Mouse (Mus musculus) c-Kit-positive CD71-positive TER-119-negative erythroid progenitor cells, embryonic 14.5 days (primary cell): Measurements from ENCODE around the gene Trim80.
A peak's percentile ranks its signal among the peaks of the same experiment; 100 is the strongest.

Experiments used
- DNase-seq: peaks from one replicate; pipeline ENCODE4 v3.0.0-alpha.2; 2013; ENCODE audit warnings: low read depth

Gene Trim80

DNA sequence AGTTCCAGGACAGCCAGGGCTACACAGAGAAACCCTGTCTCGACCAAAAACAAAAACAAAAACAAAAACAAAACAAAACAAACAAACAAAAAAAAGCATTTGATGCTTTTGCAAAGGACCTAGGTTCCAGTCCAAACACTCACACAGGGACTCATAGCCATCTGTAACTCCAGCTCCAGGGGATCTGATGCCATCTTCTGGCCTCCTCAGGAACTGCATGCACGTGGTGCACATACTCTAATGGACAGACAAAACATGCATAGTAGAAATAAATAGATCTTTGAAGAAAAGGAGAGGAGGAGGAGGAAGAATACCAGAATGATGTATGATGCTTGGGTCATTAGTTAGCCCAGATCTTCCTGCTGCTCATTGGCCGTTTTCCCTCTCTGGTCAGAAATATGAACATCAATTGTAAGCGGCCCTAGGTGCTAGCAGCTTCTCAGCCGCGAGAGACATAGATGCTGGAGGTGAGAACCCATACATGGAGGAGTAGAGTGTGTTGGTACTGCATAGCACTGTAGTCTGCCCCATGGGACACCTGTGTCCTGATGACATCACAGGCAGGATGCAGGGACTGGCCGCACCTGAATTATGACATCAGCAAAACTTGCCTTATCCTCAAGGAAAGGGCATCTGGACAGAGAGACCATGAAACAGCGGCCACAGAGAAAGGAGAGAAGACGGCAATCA, at the start of gene Trim80:
Gene Trim80, plus strand, starts transcription at position 640 of the 690 bp plus-strand sequence.
- no peak for DNase-seq

DNA sequence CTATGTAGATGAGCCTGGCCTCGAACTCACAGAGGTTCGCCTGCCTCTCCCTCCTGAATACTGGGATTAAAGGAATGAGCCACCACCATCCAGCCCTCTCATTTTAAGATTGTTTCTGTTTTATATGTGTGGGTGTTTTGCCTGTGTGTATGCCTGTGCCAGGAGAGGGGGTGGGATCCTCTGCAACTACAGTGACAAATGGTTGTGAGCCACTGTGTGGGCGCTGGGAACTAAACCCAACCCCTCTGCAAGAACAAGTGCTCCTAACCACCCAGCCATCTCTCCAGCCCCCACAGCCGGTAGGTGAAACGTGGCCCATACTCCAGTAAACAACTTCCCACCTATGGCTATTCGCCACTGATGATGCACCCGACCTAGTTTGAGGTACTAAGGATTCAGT, 49.0 kb upstream of the Trim80 start:
- DNase-seq: no peak

DNA sequence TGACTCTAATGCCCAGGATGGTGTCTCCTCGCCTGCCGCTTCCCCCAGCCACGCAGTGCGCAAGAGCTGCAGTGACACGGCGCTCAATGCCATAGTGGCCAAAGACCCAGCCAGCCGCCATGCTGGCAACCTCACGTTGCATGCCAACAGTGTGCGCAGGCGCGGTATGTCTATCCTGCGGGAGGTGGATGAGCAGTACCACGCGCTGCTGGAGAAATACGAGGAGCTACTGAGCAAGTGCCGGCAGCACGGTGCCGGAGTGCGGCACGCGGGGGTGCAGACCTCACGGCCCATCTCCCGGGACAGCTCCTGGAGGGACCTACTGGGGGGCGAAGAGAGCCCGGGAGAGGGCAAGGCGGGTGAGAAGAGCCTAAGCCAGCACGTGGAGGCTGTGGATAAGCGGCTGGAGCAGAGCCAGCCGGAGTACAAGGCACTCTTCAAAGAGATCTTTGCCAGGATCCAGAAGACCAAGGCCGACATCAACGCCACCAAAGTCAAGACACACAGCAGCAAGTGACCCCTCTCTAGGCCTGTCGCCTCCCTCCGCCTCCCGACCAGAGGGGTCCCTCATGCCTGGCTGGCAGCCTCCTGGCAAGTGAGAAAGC, 46.5 kb upstream of the Trim80 start:
- no peak for DNase-seq

DNA sequence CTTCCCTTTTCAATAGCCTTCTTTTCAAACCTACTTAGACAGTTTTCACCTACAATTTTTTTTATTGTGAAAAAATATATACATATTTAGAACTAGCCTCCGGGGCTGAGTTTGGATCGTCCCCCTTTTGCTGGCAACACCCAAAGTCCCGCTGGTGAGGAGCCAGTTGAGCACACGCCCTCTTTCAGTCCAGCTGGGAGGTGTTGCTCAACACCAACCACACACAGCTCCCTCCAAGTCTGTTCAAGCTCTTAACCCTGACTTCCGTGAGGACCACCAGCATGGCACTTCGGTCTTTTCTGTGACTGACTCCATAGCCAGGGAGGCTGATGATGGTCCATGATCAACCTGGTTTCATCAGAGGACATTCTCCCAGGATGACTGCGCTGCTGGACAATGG, 42.3 kb upstream of the Trim80 start:
- DNase-seq: no peak

DNA sequence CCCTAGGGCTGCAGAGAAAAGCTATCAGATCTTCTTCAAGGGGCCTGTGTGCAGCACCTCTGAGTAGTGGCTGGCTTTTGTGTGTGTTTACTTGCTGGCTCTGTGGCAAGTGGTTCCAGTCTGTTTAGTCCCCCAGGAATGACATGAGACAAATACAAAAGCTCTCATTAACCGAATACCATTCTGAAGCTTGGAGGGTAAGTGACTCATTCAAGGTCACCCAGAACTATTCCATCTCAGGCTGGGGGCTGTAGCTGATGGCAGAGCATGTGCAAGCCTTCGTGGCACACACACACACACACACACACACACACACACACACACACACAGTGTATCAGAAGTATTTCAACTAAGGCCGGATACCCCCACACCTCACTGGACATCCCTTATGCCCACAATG, 40.2 kb upstream of the Trim80 start:
- DNase-seq: no peak

DNA sequence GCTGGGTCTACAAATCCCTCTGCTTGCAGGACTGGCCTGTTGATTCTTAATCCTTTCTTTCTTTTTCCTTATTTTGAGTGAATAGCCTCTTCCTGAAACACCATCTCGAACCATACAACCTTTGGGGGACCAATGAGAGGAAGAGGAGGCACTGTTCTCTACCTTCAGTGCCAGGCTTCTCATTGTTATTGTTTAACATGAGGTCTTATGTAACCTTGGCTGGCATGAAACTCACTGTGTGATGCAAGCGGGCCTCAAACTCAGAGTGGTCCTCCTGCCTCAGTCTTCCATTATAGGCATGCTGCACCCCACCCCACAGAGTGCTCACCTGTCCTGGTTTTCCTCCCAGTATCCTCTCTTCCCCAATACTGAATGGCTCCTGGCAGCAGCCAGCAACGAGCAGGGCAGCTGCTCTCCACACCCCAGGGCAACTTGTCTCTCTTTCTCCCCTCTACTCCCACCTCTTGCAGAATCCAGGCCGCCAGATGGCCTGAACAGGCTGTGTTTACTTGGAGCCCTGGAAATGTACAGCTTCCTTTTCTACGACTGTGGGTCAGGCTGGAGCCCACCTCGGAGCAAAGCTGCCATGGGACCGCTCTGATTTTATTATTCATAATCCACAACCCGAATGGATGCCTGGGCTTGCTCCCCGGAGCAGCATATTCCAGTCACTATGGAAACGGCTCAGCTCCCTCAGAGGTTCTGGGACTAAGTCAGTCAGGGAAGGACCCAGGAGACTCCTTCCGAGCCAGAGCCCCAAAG, 39.5 kb upstream of the Trim80 start:
- DNase-seq: no peak

DNA sequence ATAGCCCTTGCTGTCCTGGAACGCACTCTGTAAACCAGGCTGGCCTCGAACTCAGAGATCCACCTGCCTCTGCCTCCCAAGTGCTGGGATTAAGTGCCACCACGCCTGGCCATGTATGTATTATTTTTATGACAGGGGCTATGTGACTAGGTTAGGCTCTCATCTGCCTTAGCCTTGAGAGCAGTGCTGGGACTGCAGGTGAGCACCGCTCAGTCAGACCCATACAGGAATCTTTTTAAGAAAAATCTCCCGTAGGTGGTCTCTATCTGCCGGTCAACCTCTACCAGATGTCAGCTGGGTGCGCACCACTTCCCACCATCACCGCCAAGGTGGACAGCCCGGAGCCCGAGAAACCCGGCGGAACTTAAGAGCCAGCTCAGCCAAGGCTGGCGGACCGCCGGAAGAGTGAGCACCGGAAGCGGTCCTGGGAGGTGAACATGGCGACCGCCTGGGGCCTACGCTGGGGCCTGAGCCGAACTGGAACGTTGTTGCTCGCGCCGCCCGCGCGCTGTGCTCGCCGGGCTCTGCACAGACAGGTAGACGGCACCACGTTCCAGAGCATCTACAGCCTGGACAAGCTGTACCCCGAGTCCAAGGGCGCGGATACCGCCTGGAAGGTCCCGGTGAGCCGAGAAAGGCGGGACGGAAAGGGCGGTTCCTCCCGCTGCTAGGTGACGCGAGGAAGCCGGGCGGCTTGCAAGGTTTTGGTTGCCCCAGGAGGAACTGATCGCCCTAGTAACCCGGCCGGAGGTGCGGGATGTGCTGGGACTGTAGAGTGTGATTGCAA, 36.8 kb upstream of the Trim80 start, which contains the start of gene Mrpl58:
Gene Mrpl58, plus strand, starts transcription at position 415 of the 787 bp plus-strand sequence.
- peak; percentile 74 for DNase-seq

DNA sequence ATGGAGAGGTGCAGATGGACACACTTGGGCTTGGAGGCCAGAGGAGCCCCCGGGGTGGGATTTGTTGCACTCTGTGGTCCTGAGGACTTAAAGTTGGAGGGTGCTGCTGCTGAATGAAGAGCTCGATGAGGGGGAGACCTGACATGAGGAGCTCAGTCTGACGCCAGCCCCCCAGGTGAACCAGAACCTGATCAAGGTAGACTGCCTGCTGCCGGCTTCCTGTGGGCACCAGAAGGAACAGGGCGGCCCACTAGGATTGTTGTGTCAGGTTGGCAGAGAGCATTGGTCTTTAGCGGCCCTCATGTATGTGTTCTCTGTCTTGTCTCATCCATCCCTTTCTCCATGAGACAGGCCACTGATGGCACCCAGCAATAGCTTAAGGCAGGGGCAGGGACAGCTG, 34.6 kb upstream of the Trim80 start:
- no peak for DNase-seq

DNA sequence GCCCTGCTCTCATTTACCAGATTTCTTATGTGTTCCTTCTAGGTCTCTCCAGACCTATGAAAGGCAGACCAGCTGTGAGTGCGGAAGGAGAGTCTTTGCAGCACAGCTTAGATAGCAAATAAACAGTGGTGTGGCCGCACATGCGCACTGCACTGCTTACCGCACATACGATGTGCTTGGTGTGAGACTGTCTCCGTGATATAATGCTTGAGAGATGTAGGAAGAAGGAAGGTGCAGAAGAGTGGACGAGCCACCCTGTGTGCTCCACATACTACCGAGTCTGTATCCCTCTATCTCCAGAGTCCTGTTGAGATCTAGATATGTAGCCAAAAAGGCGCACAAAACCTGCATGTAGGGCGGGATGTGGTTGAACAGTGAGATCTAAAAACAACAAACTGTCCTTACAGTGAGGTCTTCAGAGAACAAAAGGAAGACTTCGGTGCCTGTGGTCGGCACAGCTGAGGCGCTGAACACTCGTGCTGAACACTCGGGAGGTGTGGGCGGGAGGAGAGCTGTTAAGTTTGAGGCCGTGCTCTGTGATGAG, 33.4 kb upstream of the Trim80 start:
- no peak for DNase-seq

DNA sequence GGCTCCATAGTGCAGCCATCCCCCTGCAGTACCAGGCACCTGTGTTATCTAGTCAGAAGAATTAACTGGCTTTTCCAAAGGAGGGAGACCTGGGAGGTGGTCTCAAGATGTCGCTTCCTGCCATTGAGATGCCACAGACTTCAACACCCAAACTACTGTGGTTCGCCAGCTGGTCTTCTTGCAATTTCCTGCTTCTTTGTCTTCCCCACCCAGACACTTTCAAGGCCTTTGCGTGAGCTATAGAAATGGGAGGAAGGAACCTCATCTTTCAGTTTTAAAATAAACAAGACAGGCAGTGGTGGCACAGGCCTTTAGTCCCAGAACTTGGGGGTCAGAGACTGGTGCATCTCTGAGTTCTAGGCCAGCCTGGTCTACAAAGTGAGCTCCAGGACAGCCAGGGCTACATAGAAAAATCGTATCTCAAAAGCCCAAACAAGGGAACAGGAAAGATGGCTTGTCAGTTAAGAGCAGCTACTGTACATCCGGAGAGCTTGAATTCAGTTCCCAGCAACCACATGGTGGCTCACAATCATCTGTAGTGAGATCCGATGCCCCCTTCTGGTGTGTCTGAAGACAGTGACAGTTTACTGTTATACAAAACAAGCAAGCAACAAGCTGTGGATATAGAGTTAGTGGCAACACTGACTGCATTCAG, 32.0 kb upstream of the Trim80 start:
- DNase-seq: no peak

DNA sequence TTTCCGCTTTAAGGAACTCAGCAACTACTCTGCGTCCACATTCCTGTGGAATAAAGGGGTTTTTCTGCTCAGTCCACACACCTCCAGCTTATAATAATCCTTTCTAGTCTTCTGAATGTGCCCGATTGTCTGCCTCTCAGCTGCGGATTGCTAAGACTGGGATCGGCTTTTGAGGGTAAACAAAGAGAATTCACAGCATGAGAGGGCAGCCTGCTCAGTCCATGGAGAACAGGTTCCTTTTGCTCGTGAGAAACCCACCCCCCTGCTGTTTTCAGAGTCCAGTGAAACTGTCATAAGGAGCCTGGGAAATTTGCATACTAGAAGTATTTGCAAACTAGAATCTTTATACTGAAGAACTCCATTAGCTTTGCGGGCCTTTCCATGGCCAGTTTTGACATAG, 30.8 kb upstream of the Trim80 start:
- DNase-seq: no peak

DNA sequence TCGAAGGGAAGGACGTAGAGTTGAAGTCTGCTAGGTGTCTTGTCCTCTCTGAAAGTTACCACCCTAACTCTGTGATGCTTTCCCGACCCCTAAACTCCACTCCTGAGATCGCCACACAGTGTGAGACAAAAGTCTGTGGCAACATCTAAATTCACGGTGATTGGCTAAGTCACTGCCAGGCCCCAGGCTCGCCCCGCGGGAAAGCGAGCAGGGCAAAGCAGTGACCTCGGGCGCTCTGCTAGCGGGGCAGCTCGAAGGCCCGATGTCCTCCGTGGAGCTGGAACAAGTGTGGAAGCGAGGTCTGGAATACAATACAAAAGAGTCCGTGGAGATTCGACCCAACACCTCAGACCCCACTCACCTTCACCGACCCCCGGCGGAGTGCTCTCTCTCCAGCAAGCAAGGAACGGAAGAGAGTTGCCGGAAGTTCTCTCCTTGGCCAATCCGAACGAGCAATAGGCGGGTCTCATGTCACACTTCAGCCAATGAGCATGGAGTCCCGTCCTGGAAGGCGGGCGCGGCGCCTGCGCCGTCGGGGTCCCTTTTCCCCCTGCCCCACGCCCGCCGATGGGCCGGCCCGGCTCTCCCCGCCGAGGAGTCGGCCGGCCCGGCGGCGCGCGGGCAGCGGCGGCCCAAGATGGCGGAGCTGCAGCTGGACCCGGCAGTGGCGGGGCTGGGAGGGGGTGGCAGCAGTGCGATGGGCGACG, 20.7 kb upstream of the Trim80 start, which contains the start of the genes Atp5h and Kctd2:
Gene Atp5h, minus strand, starts transcription at position 432 of the 707 bp plus-strand sequence.
Gene Kctd2, plus strand, starts transcription at position 598 of the 707 bp plus-strand sequence.
- peak; percentile 93 for DNase-seq

DNA sequence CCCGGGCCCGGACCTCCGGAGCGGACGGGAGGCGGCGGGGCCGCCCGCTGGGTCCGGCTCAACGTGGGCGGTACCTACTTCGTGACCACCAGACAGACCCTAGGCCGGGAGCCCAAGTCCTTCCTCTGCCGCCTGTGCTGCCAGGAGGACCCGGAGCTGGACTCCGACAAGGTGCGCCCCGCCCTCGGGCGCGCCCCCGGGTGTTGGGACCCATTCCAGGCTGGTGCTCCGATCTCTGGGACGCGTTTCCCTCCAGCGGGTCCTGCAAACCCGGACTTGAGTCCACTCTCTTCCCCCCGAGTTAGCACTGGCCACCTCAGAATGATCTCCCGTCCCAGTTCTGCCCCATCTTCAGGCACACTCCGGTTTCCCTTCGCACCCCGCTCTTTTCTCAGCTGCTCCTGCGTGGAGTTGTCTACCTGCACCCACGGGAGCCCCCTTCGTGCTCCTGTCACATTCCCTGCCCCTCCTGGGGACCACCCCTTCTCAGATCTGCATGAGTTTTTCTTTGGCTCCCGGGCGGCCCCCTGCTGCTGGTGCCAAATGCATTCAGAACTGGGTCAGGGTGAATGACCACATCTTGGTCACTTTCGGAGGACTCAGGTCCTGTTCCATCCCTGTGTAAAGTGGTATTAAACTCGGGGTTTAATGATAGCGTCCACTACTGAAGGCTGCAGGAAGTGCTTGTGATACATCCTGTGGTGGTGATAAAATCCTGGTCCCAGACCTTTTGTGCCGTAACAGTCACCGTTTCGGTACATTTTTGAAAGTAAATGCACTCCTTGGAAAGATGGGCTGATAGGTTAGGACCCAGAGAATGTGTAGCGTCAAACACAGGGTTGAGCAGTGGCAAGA, 19.8 kb upstream of the Trim80 start:
- DNase-seq: no peak

DNA sequence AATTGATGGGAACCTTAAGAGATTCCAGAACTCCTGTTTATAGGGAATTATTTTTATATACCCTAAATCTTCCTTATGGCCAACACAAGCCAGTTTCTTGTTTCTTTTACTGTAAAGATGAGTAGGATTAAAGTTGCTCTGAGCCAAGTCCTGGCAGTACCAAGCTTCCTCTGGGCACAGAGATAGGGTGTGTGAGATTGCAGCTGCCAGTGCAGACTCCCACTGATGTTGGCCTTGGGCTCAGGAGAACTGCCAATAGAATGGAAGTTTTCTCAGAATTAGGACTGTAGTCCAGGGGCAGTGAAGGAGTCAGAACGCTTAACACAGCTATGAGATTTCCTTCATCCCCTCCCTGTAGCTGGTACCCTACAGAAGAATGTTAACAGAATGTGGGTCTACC, 19.0 kb upstream of the Trim80 start:
- DNase-seq: no peak

DNA sequence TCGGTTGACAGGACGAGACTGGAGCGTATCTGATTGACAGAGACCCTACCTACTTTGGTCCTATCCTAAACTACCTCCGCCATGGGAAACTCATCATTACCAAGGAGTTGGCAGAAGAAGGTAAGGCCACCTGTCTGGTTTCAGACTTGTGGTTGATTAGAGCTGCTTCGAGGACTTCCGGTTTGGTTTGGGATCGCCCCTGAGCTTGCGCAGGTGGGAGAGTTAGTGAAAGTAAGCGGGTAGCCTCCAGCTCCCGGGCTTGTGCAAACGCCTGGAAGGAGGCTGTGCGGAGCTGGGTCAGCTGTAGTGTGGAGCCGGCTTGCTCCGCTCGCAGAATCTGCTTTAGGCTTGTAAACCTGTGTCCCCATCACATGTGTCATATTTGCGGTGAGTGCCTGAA, 18.4 kb upstream of the Trim80 start:
- DNase-seq: no peak

DNA sequence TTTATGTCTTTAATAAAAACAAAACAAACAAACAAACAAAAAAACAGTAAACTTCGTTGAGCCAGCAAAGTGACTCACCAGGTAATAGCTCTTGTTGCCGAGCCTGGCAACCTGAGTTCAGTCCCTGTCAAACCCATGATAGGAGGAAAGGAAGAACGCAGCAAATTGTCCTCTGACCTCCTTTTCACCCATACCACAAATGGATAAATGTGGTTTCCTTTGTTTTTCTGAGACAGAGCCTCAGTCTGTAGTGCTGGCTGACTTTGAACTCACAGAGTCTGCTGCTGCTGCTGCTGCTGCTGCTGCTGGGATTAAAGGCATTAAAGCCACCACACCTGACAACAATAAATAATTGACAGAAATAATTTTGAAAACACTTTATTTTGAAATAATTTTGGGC, 17.3 kb upstream of the Trim80 start:
- DNase-seq: no peak

DNA sequence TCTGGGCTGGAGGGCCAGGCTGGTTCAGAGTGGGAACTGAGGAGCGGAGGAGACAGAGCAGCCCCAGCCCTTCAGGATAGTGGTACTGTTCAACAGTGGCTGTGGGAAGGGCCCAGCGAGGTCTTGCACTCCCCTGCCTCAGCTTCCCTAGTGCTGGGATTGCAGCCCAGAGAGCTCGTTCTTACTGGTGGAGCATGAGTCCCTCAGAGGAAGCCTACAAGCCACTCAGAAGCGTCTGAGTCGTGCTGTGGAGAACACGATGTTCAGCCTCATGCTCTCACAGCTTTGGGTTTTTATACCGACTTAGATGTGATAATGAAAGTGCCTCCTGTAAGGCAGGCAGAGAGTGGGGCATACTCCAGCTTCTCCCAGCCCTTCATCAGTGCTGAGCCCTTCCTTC, 15.7 kb upstream of the Trim80 start:
- DNase-seq: no peak

DNA sequence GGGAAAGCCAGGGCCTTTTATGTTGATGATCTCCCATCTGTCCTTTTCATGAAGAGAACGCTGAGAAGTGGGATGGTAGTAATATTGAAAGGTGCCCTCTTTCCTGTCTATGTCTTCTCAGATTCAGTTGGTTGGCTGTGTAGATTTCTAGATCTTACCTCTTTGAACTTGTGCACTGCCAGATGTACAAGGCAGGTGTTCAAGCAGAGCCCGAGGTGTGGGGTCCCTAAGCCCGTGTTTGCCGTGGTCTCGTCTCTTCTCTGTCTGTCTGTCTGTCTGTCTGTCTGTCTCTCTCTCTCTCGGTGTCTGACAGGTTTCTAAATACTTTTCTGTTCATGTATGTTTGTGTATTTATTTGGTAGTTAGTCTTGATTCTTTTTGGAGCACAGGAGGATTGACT, 14.7 kb upstream of the Trim80 start:
- no peak for DNase-seq

DNA sequence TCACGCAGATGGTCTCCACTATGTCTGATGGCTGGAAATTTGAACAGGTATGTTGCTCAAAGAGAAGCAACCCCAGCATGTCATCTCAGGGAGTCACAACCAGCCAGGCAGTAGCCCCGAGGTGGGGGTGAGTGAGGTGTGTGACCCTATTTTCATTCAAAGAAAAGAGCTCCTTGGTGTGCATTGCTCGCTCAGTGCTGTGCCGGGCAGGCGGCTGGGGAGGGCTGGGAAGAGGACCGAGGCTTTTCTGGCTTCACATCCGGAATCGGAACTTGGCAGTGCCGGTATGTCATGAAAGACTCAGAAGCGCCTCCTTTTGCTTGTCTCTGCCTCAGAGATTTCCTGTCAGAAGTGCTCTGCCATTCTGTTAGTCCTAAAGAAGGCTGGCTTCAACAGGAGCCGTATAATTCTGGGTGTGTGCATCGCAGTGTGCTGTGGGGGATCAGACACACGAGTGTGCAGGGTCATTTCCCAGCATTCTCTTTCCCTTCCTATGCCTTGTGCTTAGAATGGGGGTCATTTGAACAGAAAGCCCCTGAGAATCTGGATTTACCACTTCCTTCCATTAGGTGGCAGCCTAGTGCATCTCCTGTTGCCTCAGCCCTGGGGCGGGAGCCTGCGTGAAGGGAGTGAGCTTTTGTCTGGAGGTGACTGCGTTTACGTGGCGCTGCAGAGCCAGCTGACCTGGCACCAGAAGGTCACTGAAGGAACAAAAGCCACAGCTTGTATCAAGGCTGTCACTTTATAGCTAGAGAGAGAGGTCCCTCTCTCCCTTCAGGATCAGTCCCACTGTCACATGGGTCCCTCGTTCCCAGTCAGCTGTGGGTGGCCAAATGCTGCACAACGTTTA, 12.6 kb upstream of the Trim80 start:
- DNase-seq: peak; percentile 58
